Mouse (Mus musculus): Measurements from ENCODE around the gene Hap1.
"Not testable (repeated sequence)": the region's sequence is repeated elsewhere in the genome, so short reads cannot be mapped to it uniquely, and the experiment has no call there.

Hap1 gene

GRCm38 (mm10) chr11:100388588-100388987, 32.7 kb upstream of the Hap1 start:
- DNase-seq: no peak

- no peak for DNase-seq
Observed at GRCm38 (mm10) chr11:100387589-100388375, 31.9 kb upstream of the Hap1 start.

GRCm38 (mm10) chr11:100387111-100387510, 31.2 kb upstream of the Hap1 start:
- DNase-seq: no peak

- DNase-seq: no peak
Observed at GRCm38 (mm10) chr11:100386586-100386985, 30.7 kb upstream of the Hap1 start.

GRCm38 (mm10) chr11:100385016-100385415, 29.1 kb upstream of the Hap1 start:
- no peak for DNase-seq

GRCm38 (mm10) chr11:100382682-100383081, 26.8 kb upstream of the Hap1 start:
- no peak for DNase-seq

GRCm38 (mm10) chr11:100379311-100379710, 23.4 kb upstream of the Hap1 start:
- no peak for DNase-seq

GRCm38 (mm10) chr11:100378446-100378845, 22.5 kb upstream of the Hap1 start:
- no peak for DNase-seq

GRCm38 (mm10) chr11:100377989-100378388, 22.1 kb upstream of the Hap1 start:
- no peak for DNase-seq

GRCm38 (mm10) chr11:100376746-100377389, 20.9 kb upstream of the Hap1 start:
- no peak for DNase-seq

GRCm38 (mm10) chr11:100376005-100376404, 20.1 kb upstream of the Hap1 start:
- DNase-seq: no peak

- DNase-seq: no peak
Observed at GRCm38 (mm10) chr11:100375127-100375526, 19.2 kb upstream of the Hap1 start.

GRCm38 (mm10) chr11:100371981-100372558, 16.1 kb upstream of the Hap1 start:
- no peak for DNase-seq

- DNase-seq: no peak
Observed at GRCm38 (mm10) chr11:100369822-100370221, 13.9 kb upstream of the Hap1 start.

GRCm38 (mm10) chr11:100369145-100369544, 13.2 kb upstream of the Hap1 start:
- no peak for DNase-seq

GRCm38 (mm10) chr11:100362979-100363562, 7.1 kb upstream of the Hap1 start:
- DNase-seq: peak; percentile 76

- peak; percentile 80 for DNase-seq
Observed at GRCm38 (mm10) chr11:100362209-100362978, 6.5 kb upstream of the Hap1 start.

GRCm38 (mm10) chr11:100361059-100361458, 5.1 kb upstream of the Hap1 start:
- not testable (repeated sequence) for DNase-seq

- DNase-seq: no peak
Observed at GRCm38 (mm10) chr11:100360175-100360574, 4.2 kb upstream of the Hap1 start.

GRCm38 (mm10) chr11:100357408-100357807, 1.5 kb upstream of the Hap1 start:
- DNase-seq: no peak

- no peak for DNase-seq
Observed at GRCm38 (mm10) chr11:100356819-100357211, 887 bp upstream of the Hap1 start.

- peak; percentile 74 for DNase-seq
Observed at GRCm38 (mm10) chr11:100355151-100355951, 577 bp downstream of the Hap1 start.

All from thymus, postnatal 14 days (tissue).